Mouse (Mus musculus) kidney, adult 2 months (tissue): ENCODE measurements around the gene Zfp282.

ENCODE experiments used
- CTCF ChIP-seq: fragments of 200-500 bp; conservative IDR thresholded peaks from 2 replicates; pipeline ENCODE4 v1.5.1; 2011; ENCODE audit warnings: low read depth, mild to moderate bottlenecking, control low read depth, low read length, moderate library complexity, mixed read lengths; ENCODE audit not compliant: insufficient read depth, insufficient read length
- POLR2A ChIP-seq: fragments of 200-500 bp; IDR thresholded peaks from one replicate; pipeline ENCODE4 v1.6.1; 2011; ENCODE audit warnings: low read depth, low read length, control low read depth

- no peak for TF ChIP-seq CTCF
- TF ChIP-seq POLR2A, result no peak
Observed at GRCm38 (mm10) chr6:47841831-47842230, 35.2 kb upstream of the Zfp282 start.
